Mouse (Mus musculus) limb, embryonic 14.5 days (tissue): ENCODE measurements around the gene Zswim4. TPM values are rescaled to one million over a fixed set of nuclear protein-coding genes. Genes with fewer than 3 reads are reported as not detected.

Experiments used
- ATAC-seq: fragments of 200-750 bp; cut with Nextera tagmentation; 2 replicates; pipeline ENCODE4 v1.8.0; 2017; ENCODE audit warnings: low read depth, moderate number of reproducible peaks, moderate TSS enrichment; ENCODE audit not compliant: low FRiP score
- DNase-seq: peaks from one replicate; pipeline ENCODE4 v3.0.0-alpha.2; 2015; ENCODE audit warnings: low spot score
- H3K27ac ChIP-seq: fragments of 300-500 bp; sonication (generic); replicated peaks from 2 replicates; pipeline ENCODE4 v1.5.1; 2014; ENCODE audit warnings: low read depth, mild to moderate bottlenecking, low read length, moderate library complexity, mixed read lengths
- H3K27me3 ChIP-seq: fragments of 300-500 bp; sonication (generic); 2 replicates; pipeline ENCODE4 v1.6.1; 2014; ENCODE audit warnings: low read length, mixed read lengths; ENCODE audit not compliant: control insufficient read depth, insufficient read depth
- H3K36me3 ChIP-seq: fragments of 300-500 bp; sonication (generic); 2 replicates; pipeline ENCODE4 v1.6.1; 2014; ENCODE audit warnings: mild to moderate bottlenecking, low read length, moderate library complexity, mixed read lengths; ENCODE audit not compliant: control insufficient read depth, insufficient read depth
- H3K4me1 ChIP-seq: fragments of 300-500 bp; sonication (generic); 2 replicates; pipeline ENCODE4 v1.6.1; 2014; ENCODE audit warnings: antibody characterized with exemption, low read length, mixed read lengths; ENCODE audit not compliant: control insufficient read depth, insufficient read depth
- H3K4me2 ChIP-seq: fragments of 300-500 bp; sonication (generic); replicated peaks from 2 replicates; pipeline ENCODE4 v1.6.1; 2014; ENCODE audit warnings: low read depth, mild to moderate bottlenecking, low read length, moderate library complexity; ENCODE audit not compliant: severe bottlenecking
- H3K4me3 ChIP-seq: fragments of 300-500 bp; sonication (generic); replicated peaks from 2 replicates; pipeline ENCODE4 v1.5.1; 2014; ENCODE audit warnings: low read length
- H3K9ac ChIP-seq: fragments of 300-500 bp; sonication (generic); 2 replicates; pipeline ENCODE4 v1.6.1; 2014; ENCODE audit warnings: mild to moderate bottlenecking, low read depth, low read length, moderate library complexity; ENCODE audit not compliant: severe bottlenecking
- H3K9me3 ChIP-seq: fragments of 300-500 bp; sonication (generic); 2 replicates; pipeline ENCODE4 v1.6.1; 2016; ENCODE audit warnings: low read length; ENCODE audit not compliant: control insufficient read depth
- POLR2A ChIP-seq: fragments of 200-500 bp; IDR thresholded peaks from 2 replicates; pipeline ENCODE4 v1.8.0; 2012; ENCODE audit warnings: inconsistent platforms, mild to moderate bottlenecking, moderate library complexity, borderline replicate concordance; ENCODE audit not compliant: insufficient read depth, insufficient read length; ENCODE audit errors: extremely low read depth
- WGBS: fragments of 180-500 bp; shearing (Covaris S2); extraction: QIAGEN DNeasy Blood & Tissue Kit; methylation state at CpG from one replicate; pipeline ENCODE4 v1.1.7; 2014; 5-methylcytosine and 5-hydroxymethylcytosine counted together
- polyA plus RNA-seq, 2 experiments: library from polyadenylated mRNA; depleted of rRNA in 1 of 2; stranded (reverse) in 1 of 2; unstranded in 1 of 2; fragments of >200 nt; fragmentation: Nextera tagmentation in 1 of 2; extraction: Ambion mirVana in 1 of 2; gene quantifications; 2 replicates each; pipeline versions ENCODE4 v1.2.1 to v1.2.3; 2012 to 2014

The Zswim4 gene
- polyA plus RNA-seq, 2 experiments, result 13.9 to 23.8 TPM

DNA sequence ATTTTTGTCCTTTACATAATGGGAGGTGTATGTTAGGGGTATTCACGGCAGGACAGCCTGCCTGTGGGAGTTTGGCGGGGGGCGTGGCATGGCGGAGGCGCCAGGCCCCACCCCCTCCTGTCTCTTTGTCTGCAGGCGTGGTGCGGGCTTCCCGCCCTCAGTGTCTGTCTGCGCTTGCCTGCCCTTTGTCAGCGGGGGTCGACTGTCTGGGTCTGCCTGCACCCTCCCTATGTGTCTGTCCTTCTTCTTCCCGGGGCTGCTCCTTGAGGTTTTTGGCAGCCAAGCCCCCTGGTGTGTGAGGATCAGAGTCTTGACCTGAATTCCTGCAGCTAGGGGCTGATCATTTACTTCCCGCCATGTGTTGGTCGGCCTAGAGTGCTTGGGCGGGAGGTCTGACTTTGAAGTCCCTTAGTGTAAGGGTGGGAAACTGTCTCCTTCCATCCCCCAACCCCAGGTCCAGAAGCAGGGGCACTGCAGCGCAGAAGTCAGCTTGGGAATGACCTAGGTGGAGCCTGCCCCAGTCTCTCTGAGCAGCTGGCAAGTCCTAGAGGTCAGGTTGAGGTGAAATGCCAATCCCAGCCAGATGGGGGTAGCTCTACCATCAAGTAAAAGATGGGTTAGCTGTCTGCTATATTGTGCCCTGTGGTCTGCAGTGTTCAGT, 56.2 kb downstream of the Zswim4 start:
- DNase-seq, result peak; percentile 61
- WGBS, result 1% methylated on average over 16 of the region's 16 CpGs
- H3K36me3 ChIP-seq, result peaks cover 10% of the 10 kb centered on the region
- no peaks in the 10 kb centered on the region for H3K9me3 ChIP-seq
- H3K4me2 ChIP-seq, result peak overlapping the region; percentile 55
- peak overlapping the region; percentile 25 for H3K4me3 ChIP-seq
- no peak for TF ChIP-seq POLR2A
- peaks cover 40% of the 10 kb centered on the region for H3K4me1 ChIP-seq
- peak overlapping the region; percentile 51 for H3K9ac ChIP-seq
- H3K27me3 ChIP-seq, result no peaks in the 10 kb centered on the region
- peak; percentile 67 for ATAC-seq
- H3K27ac ChIP-seq, result peak overlapping the region; percentile 61

DNA sequence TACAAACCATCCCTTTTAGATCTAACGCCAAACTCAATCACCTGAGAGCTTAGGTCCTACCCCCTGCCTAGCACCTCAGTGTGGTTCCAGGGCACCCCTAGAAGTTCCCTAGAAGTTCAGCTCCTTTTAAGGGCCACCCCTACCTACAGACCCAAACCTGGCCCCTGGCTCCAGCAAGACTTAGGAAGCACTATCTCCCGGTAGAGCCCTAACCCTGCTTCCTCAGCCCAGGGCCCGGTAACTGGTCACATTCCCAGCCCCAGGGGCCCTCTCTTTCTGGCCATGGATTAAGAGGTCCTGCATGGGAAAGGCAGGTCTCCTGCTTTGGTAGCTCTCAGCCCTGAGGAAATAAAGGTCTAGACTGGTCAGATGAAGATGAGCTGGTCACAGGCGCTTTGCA, 56.9 kb downstream of the Zswim4 start:
- H3K27ac ChIP-seq, result 0 out of 2 replicates have a peak overlapping the region, but pooled peaks have one; percentile 10
- DNase-seq (no peak), ATAC-seq (no peak)
- H3K4me1 ChIP-seq, result peaks cover 40% of the 10 kb centered on the region
- no peaks in the 10 kb centered on the region for H3K27me3 ChIP-seq
- H3K4me2 ChIP-seq, result peak overlapping the region; percentile 55
- H3K4me3 ChIP-seq, result peak overlapping the region; percentile 25
- peak overlapping the region; percentile 51 for H3K9ac ChIP-seq
- WGBS, result 5% methylated on average over 4 of the region's 4 CpGs
- H3K36me3 ChIP-seq, result peaks cover 11% of the 10 kb centered on the region
- TF ChIP-seq POLR2A, result no peak
- no peaks in the 10 kb centered on the region for H3K9me3 ChIP-seq

- Histone ChIP-seq H3K9me3 (no peaks in the 10 kb centered on the region), H3K4me3 (no peak overlapping the region), H3K27me3 (no peaks in the 10 kb centered on the region), H3K36me3 (peaks cover 24% of the 10 kb centered on the region), H3K4me2 (no peak overlapping the region), H3K27ac (no peak overlapping the region), H3K9ac (no peak overlapping the region), H3K4me1 (peaks cover 32% of the 10 kb centered on the region)
- 75% methylated on average over 8 of the region's 8 CpGs for WGBS
- TF ChIP-seq POLR2A, result no peak
- ATAC-seq (no peak), DNase-seq (no peak)
These were observed 58.3 kb downstream of the Zswim4 start for GRCm38 (mm10) chr8:84178592-84178991.

GRCm38 (mm10) chr8:84177405-84177804, 59.5 kb downstream of the Zswim4 start:
- H3K36me3 ChIP-seq, result peaks cover 36% of the 10 kb centered on the region
- H3K4me1 ChIP-seq, result peaks cover 25% of the 10 kb centered on the region
- no peaks in the 10 kb centered on the region for H3K9me3 ChIP-seq
- no peak overlapping the region for H3K4me3 ChIP-seq
- ATAC-seq (no peak), DNase-seq (no peak)
- no peaks in the 10 kb centered on the region for H3K27me3 ChIP-seq
- TF ChIP-seq POLR2A, result no peak
- no peak overlapping the region for H3K9ac ChIP-seq
- H3K27ac ChIP-seq, result no peak overlapping the region
- 85% methylated on average over 3 of the region's 3 CpGs for WGBS
- no peak overlapping the region for H3K4me2 ChIP-seq

DNA sequence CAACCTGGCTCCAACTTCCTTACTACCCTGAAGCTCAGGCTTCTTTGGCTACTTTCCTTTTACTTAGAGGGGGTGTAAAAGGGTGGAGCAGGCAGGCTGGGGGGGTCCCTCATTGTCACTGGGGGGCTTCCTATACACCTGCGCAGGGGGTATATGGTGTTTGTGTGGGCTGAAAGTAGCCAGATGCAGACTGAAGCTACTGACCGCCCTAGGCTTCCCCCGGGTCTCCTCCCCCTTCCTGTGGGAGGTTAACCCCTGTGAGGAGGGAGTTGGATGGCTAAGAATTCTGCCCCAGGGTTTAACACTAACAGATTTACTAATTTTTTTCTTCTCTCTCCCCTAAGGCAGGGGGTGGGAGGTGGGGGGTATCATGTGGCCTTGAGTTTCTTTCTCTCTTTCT, 60.3 kb downstream of the Zswim4 start:
- Histone ChIP-seq H3K9me3 (no peaks in the 10 kb centered on the region), H3K9ac (no peak overlapping the region), H3K27ac (no peak overlapping the region), H3K4me1 (peaks cover 22% of the 10 kb centered on the region), H3K4me3 (no peak overlapping the region), H3K27me3 (no peaks in the 10 kb centered on the region), H3K36me3 (peaks cover 44% of the 10 kb centered on the region), H3K4me2 (no peak overlapping the region)
- no peak for DNase-seq
- ATAC-seq, result no peak
- WGBS, result 15% methylated on average over 3 of the region's 3 CpGs
- TF ChIP-seq POLR2A, result no peak
